Mouse (Mus musculus): ENCODE results near the gene Galns.

Gene Galns

DNA sequence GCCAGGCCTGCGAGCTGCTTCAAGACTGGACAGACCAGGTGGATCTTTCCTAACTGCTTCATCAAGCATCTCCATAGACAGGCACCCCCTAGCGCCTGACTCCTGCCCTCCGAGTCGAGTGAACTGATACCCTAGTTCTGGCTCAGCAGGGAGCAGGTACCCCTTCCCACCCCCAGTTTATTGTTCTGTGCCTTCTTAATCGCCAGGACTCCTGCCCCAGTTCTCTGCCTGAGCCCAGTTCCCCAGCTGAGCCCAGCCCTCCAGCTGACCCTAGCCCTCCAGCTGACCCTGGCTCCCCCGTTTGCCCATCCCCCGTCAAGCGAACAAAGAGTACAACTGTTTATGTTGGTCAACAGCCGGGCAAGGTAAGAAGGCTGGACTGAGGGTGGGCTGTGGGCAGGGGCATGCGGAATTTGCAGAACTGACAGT is 42.4 kb downstream of the Galns start:
- in situ Hi-C loops (cut with MseI, MboI): no loop called here

DNA sequence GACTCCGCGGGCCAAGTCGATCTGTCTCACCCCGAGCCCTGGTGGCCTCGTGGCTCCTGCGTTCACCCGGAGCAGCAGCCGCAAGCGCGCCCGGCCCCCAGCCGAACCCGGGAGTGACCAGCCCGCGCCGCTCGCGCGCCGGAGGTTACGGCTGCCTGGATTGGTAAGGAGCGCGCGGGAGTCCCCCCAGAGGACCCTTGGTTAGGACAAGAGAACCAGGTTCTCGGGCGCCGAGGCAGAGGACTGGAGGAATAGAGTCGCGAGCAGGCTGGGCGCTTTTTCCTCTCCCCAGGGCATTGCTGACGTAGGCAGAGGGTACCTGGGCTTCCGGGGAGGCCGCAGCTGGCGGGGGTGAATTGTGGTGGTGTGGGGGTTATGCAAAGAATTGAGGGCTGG is 43.2 kb downstream of the Galns start:
- in situ Hi-C loops (cut with MseI, MboI): no loop called here

GRCm38 (mm10) chr8:122567361-122568108 is 43.7 kb downstream of the Galns start, which contains the start of gene Cdt1:
Cdt1 (plus strand) TSS chr8:122568015.
- in situ Hi-C loops (cut with MseI, MboI): no loop called here

GRCm38 (mm10) chr8:122566766-122567165 is 44.5 kb downstream of the Galns start:
- in situ Hi-C loops (cut with MseI, MboI): no loop called here

GRCm38 (mm10) chr8:122564363-122565352 is 46.6 kb downstream of the Galns start:
- in situ Hi-C loops (cut with MseI, MboI): no loop called here

- in situ Hi-C loops (cut with MseI, MboI): no loop called here
These were observed 50.1 kb downstream of the Galns start for GRCm38 (mm10) chr8:122561199-122561598.

- in situ Hi-C loops (cut with MseI, MboI): loop anchor here in 1 of 2 experiments (5.0 kb wide), 1 partner anchor 57 kb away; no protein-coding TSS in a partner anchor
These were observed 52.5 kb downstream of the Galns start for GRCm38 (mm10) chr8:122558671-122559349.

DNA sequence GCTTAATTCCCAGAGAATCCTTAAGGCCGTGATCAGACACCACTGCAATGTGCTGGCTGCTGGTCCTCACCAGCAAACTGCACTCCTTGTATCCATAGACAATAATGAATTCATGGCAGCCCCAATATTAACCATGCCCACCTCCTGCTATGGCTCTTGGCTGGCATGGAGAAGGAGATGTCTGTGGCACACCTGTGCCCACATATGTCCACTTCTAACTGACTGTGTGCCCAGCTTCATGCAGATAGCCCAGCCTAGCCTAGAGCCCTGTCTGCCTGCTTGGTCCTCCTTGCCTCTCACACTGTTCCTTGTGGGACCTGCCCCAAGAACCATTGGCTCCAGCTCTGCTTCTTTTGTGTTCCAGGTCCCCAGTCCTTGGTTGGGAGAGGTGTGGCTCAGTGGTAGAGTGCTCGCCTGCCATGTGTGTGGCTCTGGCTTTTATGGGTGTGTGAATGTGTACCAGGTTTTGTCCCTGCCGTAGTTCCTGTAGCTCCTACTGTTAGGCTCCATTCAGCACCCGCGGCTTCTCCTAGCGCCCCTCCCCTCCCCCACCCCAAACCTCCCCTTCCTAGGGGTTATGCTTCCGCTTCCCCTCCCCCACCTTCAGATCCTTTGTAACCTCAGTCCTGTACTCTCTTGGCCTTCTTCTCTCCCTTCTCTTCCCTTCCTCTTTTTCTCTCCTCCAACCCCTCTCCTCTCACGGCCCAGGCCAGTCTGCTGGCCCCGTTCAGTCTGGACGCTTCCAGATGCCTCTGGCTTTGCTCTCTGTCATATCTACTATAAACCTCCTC is 53.8 kb downstream of the Galns start:
- in situ Hi-C loops (cut with MseI, MboI): loop anchor here in 1 of 2 experiments (5.0 kb wide), 1 partner anchor 55 kb away; no protein-coding TSS in a partner anchor

DNA sequence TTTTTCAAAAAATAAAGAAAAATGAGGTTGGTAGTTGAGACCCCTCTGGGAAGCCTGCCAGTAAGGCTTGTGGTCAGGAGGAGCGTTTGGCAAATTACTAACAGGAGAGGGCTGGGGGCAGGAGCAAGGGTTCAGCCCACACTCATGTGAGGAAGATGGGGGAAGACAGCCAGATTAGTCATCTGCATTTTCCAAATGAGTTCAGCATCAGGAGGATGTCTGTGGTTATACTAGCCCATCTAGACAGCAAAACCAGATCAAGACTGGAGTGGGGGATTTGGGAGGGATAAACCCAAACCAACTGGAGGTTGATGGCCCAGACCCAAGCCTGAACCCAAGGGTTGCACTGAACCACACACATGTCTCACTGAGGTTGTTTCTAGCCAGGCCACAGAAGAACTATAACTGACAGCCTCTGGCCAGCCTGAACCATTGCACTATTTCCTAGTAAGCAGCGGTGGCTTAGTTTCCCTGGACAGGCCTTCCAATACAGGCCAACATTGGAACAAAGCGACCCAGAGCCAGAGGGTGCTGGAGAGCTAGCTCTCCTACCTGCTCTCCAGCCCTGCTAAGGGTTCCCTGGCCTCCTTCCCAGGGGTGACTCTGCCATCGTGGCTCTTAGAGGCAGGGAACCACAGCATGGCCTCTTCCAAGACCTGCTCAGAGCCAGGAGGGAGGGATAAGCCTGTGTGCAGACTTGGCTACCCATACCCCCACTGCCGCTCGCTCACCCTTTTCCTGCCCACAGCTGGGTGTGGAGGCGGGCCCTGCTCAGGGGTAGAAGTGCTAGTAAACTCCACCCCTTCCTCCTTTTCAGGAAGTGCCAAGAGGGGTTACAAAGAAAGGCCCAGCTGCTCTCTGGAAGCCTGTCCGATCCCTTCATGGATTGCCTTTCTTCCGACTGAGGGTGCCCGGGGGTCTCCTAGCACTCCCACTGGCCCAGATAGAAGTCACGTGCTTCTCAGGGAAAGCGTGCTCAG is 54.9 kb downstream of the Galns start:
- in situ Hi-C loops (cut with MseI, MboI): loop anchor here in 1 of 2 experiments (5.0 kb wide), 1 partner anchor 54 kb away; no protein-coding TSS in a partner anchor

- in situ Hi-C loops (cut with MseI, MboI): loop anchor here in 1 of 2 experiments (5.0 kb wide), 1 partner anchor 52 kb away; no protein-coding TSS in a partner anchor
These were observed 56.5 kb downstream of the Galns start for GRCm38 (mm10) chr8:122554786-122555185.

DNA sequence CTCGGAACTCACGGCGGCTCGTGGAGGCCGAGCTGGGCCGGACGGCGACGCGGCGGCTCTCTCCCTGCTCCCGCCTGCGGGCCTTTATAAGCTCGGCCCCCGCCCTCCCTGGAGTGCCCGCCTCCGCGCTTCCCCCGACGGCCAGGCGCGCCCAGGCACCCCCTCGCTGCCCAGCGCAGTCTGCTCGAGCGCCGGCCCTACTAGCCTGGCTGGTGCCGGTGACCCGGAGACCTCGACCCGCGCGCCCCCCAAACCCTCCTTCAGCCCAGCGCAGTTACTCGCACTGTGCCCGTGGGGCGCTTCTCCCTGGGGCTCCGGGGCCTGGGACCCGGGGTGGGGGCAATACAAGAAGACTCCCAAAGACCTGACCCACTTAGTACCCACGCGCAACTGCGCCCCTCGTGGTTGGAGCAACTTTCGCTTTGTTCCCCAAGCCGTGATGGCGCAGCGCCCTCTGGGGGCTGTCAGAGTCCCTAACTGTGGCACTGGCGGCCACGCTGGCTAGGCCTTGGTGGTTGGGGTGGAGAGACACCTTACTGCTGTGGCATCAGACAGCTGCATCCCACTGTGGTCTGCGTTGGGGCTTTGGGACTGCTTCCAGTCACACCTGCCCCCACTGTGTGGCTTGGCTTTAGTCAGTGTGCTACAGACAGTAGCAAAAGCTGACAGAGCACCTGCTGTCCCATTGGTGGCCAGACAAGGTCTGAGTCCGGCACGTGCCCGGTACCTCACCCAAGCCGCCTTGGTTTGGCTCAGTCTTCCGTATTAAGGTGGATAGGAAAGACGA is 59.8 kb downstream of the Galns start, which contains the start of gene Piezo1:
TSS of gene Piezo1 (minus strand) at position 65 of the 787 bp plus-strand sequence.
- in situ Hi-C loops (cut with MseI, MboI): no loop called here

- in situ Hi-C loops (cut with MseI, MboI): no loop called here
These were observed 60.3 kb downstream of the Galns start for GRCm38 (mm10) chr8:122550995-122551264.

GRCm38 (mm10) chr8:122550234-122550994 is 60.8 kb downstream of the Galns start:
- in situ Hi-C loops (cut with MseI, MboI): no loop called here

- in situ Hi-C loops (cut with MseI, MboI): loop anchor here in 1 of 2 experiments (5.0 kb wide), 1 partner anchor 37 kb away; no protein-coding TSS in a partner anchor
These were observed 62.3 kb downstream of the Galns start for GRCm38 (mm10) chr8:122548891-122549439.

DNA sequence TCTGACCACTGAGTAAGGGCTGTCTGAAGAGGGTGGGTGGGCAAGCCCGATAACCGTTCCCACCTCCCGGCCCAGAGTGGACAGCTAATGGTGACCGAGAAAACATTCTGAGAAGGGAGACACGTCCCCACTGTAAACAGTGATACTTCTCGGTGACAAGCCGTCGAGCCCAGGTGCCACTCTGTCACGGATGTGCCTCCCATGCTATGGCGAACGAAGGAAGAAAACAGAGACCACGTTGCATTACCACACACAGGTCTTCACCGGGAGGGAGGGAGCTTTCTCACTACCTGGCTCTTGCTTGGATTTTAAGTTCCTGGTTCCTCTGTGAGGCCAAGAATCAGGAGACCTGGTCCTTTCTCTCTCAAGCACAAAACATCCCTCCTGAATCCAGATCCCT is 62.9 kb downstream of the Galns start:
- in situ Hi-C loops (cut with MseI, MboI): loop anchor here in 1 of 2 experiments (5.0 kb wide), 1 partner anchor 36 kb away; no protein-coding TSS in a partner anchor

DNA sequence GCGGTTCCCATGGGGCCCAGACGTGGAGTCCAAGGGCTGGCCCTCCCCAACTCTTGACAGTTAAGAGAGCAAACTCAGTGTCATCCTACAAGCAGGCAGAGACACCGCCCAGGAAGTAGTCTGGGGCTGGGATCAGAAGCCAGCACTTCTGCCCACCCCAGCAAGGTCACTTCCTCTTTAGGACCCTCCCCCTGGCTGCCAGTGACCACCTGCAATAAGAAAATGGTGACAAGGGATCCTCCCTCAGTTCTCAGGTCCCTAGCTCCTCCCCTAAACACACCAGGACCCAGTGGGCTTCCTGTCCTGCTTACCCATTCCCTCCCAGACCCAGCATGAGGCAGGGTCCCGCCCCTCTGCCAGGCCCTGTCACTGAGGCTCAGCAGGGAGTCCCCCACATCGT is 63.4 kb downstream of the Galns start:
- in situ Hi-C loops (cut with MseI, MboI): loop anchor here in 1 of 2 experiments (5.0 kb wide), 1 partner anchor 36 kb away; no protein-coding TSS in a partner anchor

- in situ Hi-C loops (cut with MseI, MboI): loop anchor here in 1 of 2 experiments (5.0 kb wide), 1 partner anchor 35 kb away; no protein-coding TSS in a partner anchor
These were observed 64.3 kb downstream of the Galns start for GRCm38 (mm10) chr8:122546811-122547453.

Data from mouse trophoblast stem cell (cell line).